Mouse (Mus musculus): ENCODE results near the gene Zfp207. TPM values are rescaled to one million over a fixed set of nuclear protein-coding genes. Genes with fewer than 3 reads are reported as not detected.

The Zfp207 gene
- polyA plus RNA-seq, 1 experiment from 2014 or later = 289 TPM

DNA sequence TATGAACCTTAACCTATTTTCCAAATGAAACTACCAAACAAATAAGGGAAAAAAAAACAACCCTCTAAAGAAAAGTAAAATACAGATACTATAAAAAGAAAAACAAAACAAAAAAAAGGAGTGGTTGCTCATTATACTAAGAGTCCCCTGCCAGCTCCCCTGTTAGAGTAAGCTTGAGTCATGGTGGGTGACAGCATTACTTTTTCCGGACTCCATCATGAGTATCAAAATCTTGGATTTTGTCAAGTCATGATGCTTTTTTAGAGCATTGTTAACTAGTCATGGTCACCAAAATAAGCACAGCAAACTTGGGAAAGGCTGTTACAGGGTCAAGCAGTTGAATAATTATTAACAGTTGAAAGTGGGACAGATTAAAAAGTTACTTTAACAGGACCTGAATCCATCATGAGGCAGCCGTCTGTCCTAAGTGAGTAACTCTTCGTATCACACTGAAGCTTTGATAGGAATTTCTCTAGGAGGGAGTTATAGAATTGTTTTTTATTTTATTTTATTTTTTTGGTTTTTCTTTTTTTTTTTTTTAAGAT is 47.4 kb downstream of the Zfp207 start:
- Histone ChIP-seq H3K27ac (no peak overlapping the region), H3K4me3 (replicated peaks) (no peak overlapping the region), H3K4me1 (replicated peaks) (peaks cover 7% of the 10 kb centered on the region), H3K9me3 (no peaks in the 10 kb centered on the region), H3K9ac (replicated peaks) (no peak overlapping the region), H3K36me3 (peaks cover 34% of the 10 kb centered on the region), H3K4me2 (no peak overlapping the region), H3K27me3 (no peaks in the 10 kb centered on the region)
- 98% methylated on average over 3 of the region's 3 CpGs for WGBS
- ATAC-seq (ENCODE audit: insufficient number of reproducible peaks, insufficient read depth, low FRiP score, low TSS enrichment, low read depth) = no peak

- H3K27ac ChIP-seq = no peak overlapping the region
- ATAC-seq (ENCODE audit: insufficient number of reproducible peaks, insufficient read depth, low FRiP score, low TSS enrichment, low read depth) = no peak
- 90% methylated on average over 3 of the region's 3 CpGs for WGBS
- H3K4me2 ChIP-seq = no peak overlapping the region
- H3K36me3 ChIP-seq = peaks cover 85% of the 10 kb centered on the region
- no peaks in the 10 kb centered on the region for H3K27me3 ChIP-seq
- H3K4me1 ChIP-seq (replicated peaks) = no peaks in the 10 kb centered on the region
- no peak overlapping the region for H3K4me3 ChIP-seq (replicated peaks)
- H3K9ac ChIP-seq (replicated peaks) = no peak overlapping the region
- no peaks in the 10 kb centered on the region for H3K9me3 ChIP-seq
Measured at GRCm38 (mm10) chr11:80446916-80447315, 63.8 kb downstream of the Zfp207 start.

DNA sequence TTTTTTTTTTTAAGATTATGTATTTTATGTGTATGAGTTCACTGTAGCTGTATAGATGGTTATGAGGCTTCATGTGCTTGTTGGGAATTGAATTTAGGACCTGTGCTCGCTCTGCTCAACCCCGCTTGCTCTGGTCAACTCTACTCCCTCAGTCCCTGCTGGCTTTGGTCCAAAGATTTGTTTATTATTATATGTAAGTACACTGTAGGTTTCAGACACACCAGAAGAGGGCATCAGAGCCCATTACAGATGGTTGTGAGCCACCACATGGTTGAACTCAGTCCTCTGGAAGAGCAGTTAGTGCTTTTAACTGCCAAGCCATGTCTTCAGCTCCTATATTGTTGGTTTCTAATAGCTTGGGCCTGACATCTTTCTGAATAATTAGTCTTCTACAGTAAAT is 66.8 kb downstream of the Zfp207 start:
- Histone ChIP-seq H3K9ac (replicated peaks) (no peak overlapping the region), H3K4me1 (replicated peaks) (no peaks in the 10 kb centered on the region), H3K9me3 (no peaks in the 10 kb centered on the region), H3K27me3 (no peaks in the 10 kb centered on the region), H3K4me2 (no peak overlapping the region), H3K4me3 (replicated peaks) (no peak overlapping the region), H3K36me3 (peaks cover 88% of the 10 kb centered on the region), H3K27ac (no peak overlapping the region)
- no peak for ATAC-seq (ENCODE audit: insufficient number of reproducible peaks, insufficient read depth, low FRiP score, low TSS enrichment, low read depth)
- WGBS = 98% methylated on average over 2 of the region's 2 CpGs

DNA sequence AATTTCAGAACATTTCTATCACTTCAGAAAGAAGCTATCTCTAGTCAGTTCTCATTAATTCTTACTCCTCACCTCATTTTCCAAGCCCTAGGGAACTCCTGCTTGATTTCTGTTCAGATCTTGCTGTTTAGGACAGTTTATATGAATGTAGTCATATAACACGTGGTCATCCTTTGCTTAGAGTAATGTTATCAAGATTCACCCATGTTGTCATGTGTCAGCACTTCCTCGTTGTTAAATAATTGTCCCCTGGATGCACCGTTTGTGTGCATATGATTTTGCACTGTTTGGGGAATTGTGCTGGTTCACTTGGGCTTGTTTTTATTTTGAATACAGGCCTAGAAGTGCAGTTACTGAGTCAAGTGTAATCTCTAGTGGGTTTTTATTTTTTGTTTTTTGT is 69.2 kb downstream of the Zfp207 start:
- ATAC-seq (ENCODE audit: insufficient number of reproducible peaks, insufficient read depth, low FRiP score, low TSS enrichment, low read depth) = no peak
- H3K4me2 ChIP-seq = no peak overlapping the region
- no peak overlapping the region for H3K9ac ChIP-seq (replicated peaks)
- H3K27me3 ChIP-seq = no peaks in the 10 kb centered on the region
- H3K9me3 ChIP-seq = no peaks in the 10 kb centered on the region
- 92% methylated on average over 3 of the region's 3 CpGs for WGBS
- no peak overlapping the region for H3K4me3 ChIP-seq (replicated peaks)
- no peak overlapping the region for H3K27ac ChIP-seq
- no peaks in the 10 kb centered on the region for H3K4me1 ChIP-seq (replicated peaks)
- H3K36me3 ChIP-seq = peaks cover 91% of the 10 kb centered on the region

- H3K4me3 ChIP-seq (replicated peaks) = no peak overlapping the region
- H3K27me3 ChIP-seq = no peaks in the 10 kb centered on the region
- H3K9me3 ChIP-seq = no peaks in the 10 kb centered on the region
- no peak overlapping the region for H3K9ac ChIP-seq (replicated peaks)
- H3K36me3 ChIP-seq = peaks cover 91% of the 10 kb centered on the region
- H3K4me1 ChIP-seq (replicated peaks) = no peaks in the 10 kb centered on the region
- WGBS = 95% methylated on average over 1 of the region's 1 CpGs
- H3K27ac ChIP-seq = no peak overlapping the region
- no peak overlapping the region for H3K4me2 ChIP-seq
- ATAC-seq (ENCODE audit: insufficient number of reproducible peaks, insufficient read depth, low FRiP score, low TSS enrichment, low read depth) = no peak
Measured at GRCm38 (mm10) chr11:80453198-80453597, 70.1 kb downstream of the Zfp207 start.

Other genes with a start within 250 kb of the Zfp207 start
- gene Tefm, start 241.1 kb upstream of the Zfp207 start, polyA plus RNA-seq (2016; fragmentation: Nextera tagmentation; extraction: Ambion mirVana) = 32.4 and 34.9 TPM in 2 replicates
- gene Adap2, start 229.2 kb upstream of the Zfp207 start, polyA plus RNA-seq (2016; fragmentation: Nextera tagmentation; extraction: Ambion mirVana) = 0.45 and 1.2 TPM in 2 replicates
- gene Rnf135, start 199.4 kb upstream of the Zfp207 start, polyA plus RNA-seq (2016; fragmentation: Nextera tagmentation; extraction: Ambion mirVana) = 6.3 and 6.4 TPM in 2 replicates
- gene Rhot1, start 174.3 kb upstream of the Zfp207 start, polyA plus RNA-seq (2016; fragmentation: Nextera tagmentation; extraction: Ambion mirVana) = 58.2 and 59.5 TPM in 2 replicates
- gene Rhbdl3, start 82.4 kb upstream of the Zfp207 start, polyA plus RNA-seq (2016; fragmentation: Nextera tagmentation; extraction: Ambion mirVana) = 2.0 and 3.4 TPM in 2 replicates
- gene 5730455P16Rik, start 5.2 kb upstream of the Zfp207 start, polyA plus RNA-seq (2016; fragmentation: Nextera tagmentation; extraction: Ambion mirVana) = 26.0 and 29.9 TPM in 2 replicates
- 313 and 325 TPM in 2 replicates for gene Psmd11, start 45.3 kb downstream of the Zfp207 start, polyA plus RNA-seq (2016; fragmentation: Nextera tagmentation; extraction: Ambion mirVana)
- 4.7 and 4.8 TPM in 2 replicates for gene Cdk5r1, start 93.7 kb downstream of the Zfp207 start, polyA plus RNA-seq (2016; fragmentation: Nextera tagmentation; extraction: Ambion mirVana)

Data from limb, embryonic 12.5 days (tissue).